Mouse (Mus musculus) right cerebral cortex, postnatal 36 days (tissue): ENCODE data around the gene Ubxn10.

Source experiments
- DNase-seq, 2 experiments: peaks; one replicate each; pipeline ENCODE4 v3.0.0; 2022; ENCODE audit warnings: low spot score in 2 of 2, mixed read lengths in 1 of 2

The Ubxn10 gene

GRCm38 (mm10) chr4:138702031-138702430 is 34.9 kb downstream of the Ubxn10 start:
- no peak for DNase-seq

- no peak for DNase-seq
Observed at GRCm38 (mm10) chr4:138701111-138701510, 35.9 kb downstream of the Ubxn10 start.

- DNase-seq = peak in 1 of 2 experiments; percentile 44
Observed at GRCm38 (mm10) chr4:138700184-138700982, 36.6 kb downstream of the Ubxn10 start.

DNA sequence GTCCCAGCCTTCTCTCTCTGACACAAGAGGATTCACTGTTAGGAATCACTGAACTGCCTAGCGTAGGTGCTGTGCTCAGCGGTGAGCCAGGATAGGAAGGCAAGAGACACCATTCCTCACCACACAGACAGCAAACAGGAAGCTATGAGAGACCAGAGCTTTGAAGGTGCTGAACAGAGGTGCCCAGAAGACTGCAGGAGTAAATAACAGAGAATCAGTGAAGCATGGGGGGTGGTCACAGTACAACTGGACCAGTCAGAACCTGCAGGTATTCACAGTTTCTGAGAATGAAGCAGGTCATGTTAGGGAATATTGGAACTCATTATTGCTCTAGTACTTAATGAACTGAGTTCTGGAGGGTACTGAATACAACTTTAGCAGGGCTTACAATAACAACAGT is 38.7 kb downstream of the Ubxn10 start:
- DNase-seq = no peak

- DNase-seq = no peak
Observed at GRCm38 (mm10) chr4:138697166-138697860, 39.7 kb downstream of the Ubxn10 start.

DNA sequence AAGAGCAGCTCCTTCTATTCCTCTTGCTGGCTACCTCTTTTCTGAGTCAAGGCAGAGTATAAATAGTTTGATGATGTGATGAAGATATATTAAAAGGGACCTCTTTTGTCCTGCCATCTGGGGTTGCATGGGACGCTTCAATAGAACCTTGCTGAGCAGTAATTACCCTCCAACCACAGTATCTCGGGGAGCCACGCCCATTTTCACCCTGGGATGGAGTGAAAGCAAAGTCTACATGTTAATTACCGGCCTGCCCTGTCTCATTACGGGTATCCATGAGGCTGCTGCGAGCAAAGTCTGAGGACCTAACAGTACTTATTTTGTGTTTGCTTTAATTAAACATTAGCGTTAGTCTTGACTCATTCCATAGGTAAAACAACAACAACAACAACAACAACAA is 40.2 kb downstream of the Ubxn10 start:
- DNase-seq = no peak

DNA sequence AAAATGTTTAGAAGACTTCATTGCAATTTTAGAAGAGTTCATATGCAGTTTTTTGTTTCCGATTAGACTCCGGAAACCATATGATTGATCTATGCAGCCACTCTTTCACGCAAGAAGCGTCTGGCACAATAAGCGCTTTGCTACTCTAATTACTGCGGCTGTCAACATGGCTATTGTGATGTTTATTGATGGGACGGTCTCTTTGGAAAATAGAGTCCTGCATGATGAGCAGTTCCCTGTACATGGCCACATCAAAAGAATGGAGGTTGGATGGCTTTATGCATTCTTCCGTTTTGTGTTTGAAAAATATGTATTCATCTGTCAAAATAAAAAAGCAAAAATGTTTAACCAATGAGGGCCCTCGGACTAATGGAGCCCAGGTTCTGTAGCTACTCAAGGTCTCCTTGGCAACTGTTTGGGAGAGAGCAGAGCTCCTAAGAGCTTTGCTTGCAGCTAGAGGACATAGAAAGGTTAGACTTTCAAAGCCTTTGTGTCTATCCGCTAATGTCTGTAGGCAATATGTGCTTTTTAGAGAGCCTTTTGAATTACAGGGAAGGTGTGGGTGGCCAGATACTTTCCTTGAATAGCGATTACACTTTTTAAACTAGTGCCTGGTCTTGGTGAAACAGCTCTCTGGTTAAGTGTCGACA is 43.8 kb downstream of the Ubxn10 start:
- DNase-seq = no peak

DNA sequence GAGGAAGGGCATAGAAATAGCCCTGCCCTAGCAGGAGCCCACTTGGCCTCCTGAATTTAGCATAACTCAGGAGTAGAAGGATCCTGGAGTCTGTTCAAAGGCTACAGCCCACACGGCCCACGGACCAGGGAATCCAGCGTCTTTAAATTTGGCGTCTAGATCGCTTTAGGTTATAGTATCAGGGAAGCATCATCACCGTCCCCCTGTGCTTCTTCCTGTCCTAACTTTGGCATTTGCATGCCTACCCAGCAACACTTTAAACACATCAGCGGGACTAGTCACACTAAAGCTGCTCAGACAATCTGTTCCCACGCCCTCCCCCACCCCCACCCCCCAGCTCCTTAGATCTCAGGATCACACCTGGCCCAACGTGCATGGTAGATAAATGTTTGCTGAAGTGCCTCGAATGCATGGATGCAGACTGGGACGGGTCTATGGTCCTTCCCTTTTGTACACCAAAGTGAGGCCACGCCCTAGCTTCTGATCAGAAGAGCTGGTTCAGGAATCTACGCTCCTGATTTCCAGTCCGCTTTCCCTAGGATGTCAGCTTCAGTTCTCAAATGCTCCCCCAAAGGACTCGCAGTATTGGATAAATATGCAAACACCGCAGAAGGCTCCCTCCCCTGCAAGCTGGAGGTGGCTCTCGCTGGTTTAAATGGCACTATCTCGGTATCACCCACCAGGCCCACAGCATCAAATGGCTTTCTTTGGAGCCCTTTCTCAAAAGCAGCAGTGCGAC is 45.4 kb downstream of the Ubxn10 start:
- peak; percentile 69 to 84 for DNase-seq

- no peak for DNase-seq
Observed at GRCm38 (mm10) chr4:138690561-138690960, 46.4 kb downstream of the Ubxn10 start.

GRCm38 (mm10) chr4:138689094-138689512 is 47.9 kb downstream of the Ubxn10 start:
- DNase-seq = no peak

- peak; percentile 41 to 79 for DNase-seq
Observed at GRCm38 (mm10) chr4:138685813-138686212, 51.2 kb downstream of the Ubxn10 start.

DNA sequence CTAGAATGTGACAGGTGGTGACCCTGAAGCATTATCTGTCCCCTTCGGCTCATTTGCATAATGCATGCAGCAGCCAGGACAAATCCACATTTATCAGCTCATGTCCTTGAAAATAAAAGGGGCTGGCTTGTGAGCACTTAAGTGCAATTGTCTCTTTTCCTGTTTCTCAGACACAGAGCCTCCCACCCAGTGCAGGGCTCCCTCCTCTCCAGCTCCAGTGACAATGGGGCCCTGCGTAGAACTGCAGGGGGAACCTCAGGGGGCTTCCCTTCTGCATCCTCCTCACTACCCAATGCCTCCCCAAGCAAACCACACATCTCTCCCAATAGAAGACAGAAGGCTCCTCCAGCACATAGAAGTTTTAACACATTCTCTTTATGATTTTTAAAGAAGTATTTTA is 54.2 kb downstream of the Ubxn10 start:
- DNase-seq = no peak

DNA sequence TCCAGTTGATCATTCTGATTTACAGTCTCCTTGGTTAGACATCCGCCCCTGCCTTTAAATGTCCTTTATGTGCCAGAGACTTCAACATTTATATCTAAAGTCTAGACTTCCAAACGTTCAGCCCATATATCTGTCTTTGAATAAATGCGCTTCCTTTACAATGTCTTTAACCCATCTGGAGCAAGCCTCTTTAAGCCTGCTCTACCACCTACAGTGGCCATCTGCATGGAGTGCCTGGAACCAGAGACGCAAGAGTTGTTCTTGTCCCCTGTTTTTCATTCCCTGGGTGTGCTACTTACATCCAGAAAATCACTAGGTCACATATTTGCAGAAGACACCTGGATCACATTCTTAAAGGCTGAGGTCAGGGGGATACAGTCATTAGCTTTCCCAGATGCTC is 56.8 kb downstream of the Ubxn10 start:
- no peak for DNase-seq

GRCm38 (mm10) chr4:138677579-138677978 is 59.4 kb downstream of the Ubxn10 start:
- peak in 1 of 2 experiments; percentile 71 for DNase-seq

- DNase-seq = no peak
Observed at GRCm38 (mm10) chr4:138676480-138676879, 60.5 kb downstream of the Ubxn10 start.

- no peak for DNase-seq
Observed at GRCm38 (mm10) chr4:138672160-138672559, 64.8 kb downstream of the Ubxn10 start.

DNA sequence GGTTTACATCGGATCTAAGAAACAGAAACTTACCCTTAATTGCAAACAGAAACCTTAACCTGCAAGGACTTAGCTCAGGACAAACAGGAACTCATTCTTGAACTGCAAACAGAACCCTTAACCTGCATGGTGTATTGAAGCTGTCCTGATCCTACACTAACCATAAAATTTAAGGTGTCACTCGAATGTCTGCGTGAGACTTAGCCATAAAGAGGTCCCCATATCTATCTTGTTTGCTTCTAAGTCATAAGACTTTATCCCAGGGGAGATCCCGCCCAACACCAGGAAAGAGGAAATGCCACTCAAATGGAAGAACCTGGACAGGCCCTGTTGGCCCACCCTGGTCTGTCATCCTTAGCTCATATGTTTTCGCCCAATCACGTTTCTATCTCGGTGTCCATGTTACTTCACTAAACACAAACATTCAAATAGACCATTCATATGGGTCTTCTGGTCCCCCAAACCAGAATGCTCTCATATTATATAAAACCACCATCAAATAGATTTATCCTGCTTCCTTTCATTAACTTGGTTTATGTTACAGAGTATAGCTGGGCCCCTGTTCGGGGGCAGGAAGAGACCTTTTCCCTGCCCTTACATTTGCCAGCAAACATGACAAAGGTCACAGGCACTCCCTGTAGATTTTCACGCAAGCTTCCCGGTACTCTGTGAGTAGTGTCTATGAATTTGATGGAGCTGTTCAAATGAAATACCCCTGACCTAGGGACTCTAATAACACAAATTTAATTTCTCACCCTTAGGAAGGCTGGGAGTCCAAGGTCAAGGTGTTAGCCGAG is 66.7 kb downstream of the Ubxn10 start:
- DNase-seq = no peak

GRCm38 (mm10) chr4:138666521-138666920 is 70.4 kb downstream of the Ubxn10 start:
- DNase-seq = no peak

DNA sequence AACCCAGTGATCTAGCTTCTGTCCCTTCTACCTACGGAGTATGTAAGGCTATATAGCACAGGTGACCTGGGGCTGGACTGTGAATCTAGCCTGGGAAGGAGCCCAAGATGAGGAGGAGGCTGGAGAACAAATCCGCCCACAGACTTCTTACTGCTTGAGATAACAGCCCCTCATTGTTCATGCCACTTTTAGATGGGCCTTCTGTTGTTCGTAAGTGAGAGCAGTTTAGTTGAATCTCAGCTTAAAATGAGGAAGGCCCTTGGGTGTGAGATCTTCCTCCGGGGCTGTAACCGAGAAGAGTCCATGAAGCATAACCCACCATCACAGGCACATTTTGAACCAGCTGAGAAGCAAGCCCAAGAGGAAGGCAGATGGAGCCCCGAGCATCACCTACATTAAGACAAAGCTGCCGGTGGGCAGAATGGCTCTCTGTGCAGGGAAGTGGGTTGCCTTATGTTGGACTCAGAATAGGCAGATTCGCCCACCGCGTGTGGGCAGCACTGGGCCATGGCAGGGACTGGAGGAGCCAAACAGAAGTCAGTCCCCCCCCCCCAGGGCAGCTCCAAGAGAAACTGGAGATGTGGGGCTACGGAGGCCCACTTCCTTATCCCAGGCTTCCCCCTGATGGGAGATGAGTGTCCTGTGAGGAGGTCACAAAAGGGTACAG is 76.9 kb downstream of the Ubxn10 start:
- DNase-seq = peak; percentile 64 to 74
